Mouse (Mus musculus): ENCODE results near the gene Tmem256. TPM values are rescaled to one million over a fixed set of nuclear protein-coding genes. Genes with fewer than 3 reads are reported as not detected.

Gene Tmem256
- polyA plus RNA-seq, 1 experiment: 224 TPM

DNA sequence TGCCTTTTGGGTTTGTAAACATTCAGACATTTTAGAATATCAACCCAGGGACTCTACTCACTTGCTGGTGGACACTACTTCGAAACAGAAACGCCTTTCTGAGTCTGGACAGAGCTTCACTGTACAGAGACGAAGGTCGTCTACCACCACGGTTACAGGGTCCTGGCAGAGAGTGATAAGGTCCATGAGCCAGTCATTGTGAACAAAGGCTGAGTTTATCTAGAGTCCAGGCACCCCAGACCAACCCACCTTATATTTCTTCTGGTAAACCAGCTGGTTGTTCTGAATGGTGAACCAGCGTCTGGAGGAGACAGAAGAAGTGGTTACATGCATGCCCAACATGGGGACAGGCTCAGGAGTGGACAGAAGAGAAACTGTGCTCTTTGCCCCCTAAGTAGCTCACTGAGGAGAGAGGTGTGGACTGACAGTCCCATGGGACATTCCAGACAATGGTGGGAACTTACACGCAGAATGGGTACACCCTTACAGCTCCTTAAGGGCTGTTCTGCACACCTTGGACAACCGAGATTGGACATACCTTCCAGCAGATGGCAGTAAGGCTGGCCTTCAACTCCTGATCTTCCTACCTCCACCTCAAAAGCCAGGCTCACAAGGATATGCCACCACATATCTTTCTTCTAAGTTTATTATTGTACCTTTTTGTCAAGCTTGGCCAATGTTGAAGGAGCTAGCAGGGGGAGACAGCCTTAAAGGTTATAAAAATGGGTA, 48.8 kb downstream of the Tmem256 start:
- TF ChIP-seq CTCF (IDR thresholded peaks at IDR 0.05; ENCODE audit: borderline replicate concordance, control insufficient read depth, extremely low read depth, insufficient read depth, low read length, poor library complexity) (no peak), POLR2A (IDR thresholded peaks at IDR 0.05; ENCODE audit: control insufficient read depth, extremely low read depth, insufficient read depth, low read length, poor library complexity) (no peak)
- H3K36me3 ChIP-seq (ENCODE audit: control insufficient read depth, insufficient read depth, low read length): peaks cover 78% of the 10 kb centered on the region
- H3K27me3 ChIP-seq (ENCODE audit: control insufficient read depth, insufficient read depth, low read length): no peaks in the 10 kb centered on the region
- WGBS: 91% methylated on average over 8 of the region's 8 CpGs
- no peak for DNase-seq
- peaks cover 10% of the 10 kb centered on the region for H3K4me1 ChIP-seq (replicated peaks; ENCODE audit: control insufficient read depth, insufficient read depth, low read length)
- H3K4me3 ChIP-seq (ENCODE audit: control insufficient read depth, insufficient read depth, low read length): no peak overlapping the region
- H3K27ac ChIP-seq (ENCODE audit: control insufficient read depth, insufficient read depth, low read length): no peak overlapping the region

Other genes with a start within 250 kb of the Tmem256 start
- 3.4 and 4.2 TPM in 2 replicates for gene Atp1b2, start 232.6 kb upstream of the Tmem256 start, polyA plus RNA-seq (2012; rRNA removed)
- not detected in 2 replicates for gene Shbg, start 220.6 kb upstream of the Tmem256 start, polyA plus RNA-seq (2012; rRNA removed)
- 0.67 and 0.73 TPM in 2 replicates for gene Sat2, start 216.5 kb upstream of the Tmem256 start, polyA plus RNA-seq (2012; rRNA removed)
- 94.1 and 96.0 TPM in 2 replicates for gene Fxr2, start 205.5 kb upstream of the Tmem256 start, polyA plus RNA-seq (2012; rRNA removed)
- gene Sox15, start 183.2 kb upstream of the Tmem256 start, polyA plus RNA-seq (2012; rRNA removed): 0.24 and 0.52 TPM in 2 replicates
- 174 and 178 TPM in 2 replicates for gene Mpdu1, start 175.9 kb upstream of the Tmem256 start, polyA plus RNA-seq (2012; rRNA removed)
- gene Cd68, start 172.4 kb upstream of the Tmem256 start, polyA plus RNA-seq (2012; rRNA removed): 101 and 117 TPM in 2 replicates
- 669 and 722 TPM in 2 replicates for gene Eif4a1, start 166.1 kb upstream of the Tmem256 start, polyA plus RNA-seq (2012; rRNA removed)
- 83.3 and 89.1 TPM in 2 replicates for gene Senp3, start 156.4 kb upstream of the Tmem256 start, polyA plus RNA-seq (2012; rRNA removed)
- gene Tnfsf13, start 152.7 kb upstream of the Tmem256 start, polyA plus RNA-seq (2012; rRNA removed): 2.2 and 3.0 TPM in 2 replicates
- gene Tnfsf12, start 142.7 kb upstream of the Tmem256 start, polyA plus RNA-seq (2012; rRNA removed): 12.2 and 16.3 TPM in 2 replicates
- 2.7 and 3.4 TPM in 2 replicates for gene Tnfsfm13, start 142.4 kb upstream of the Tmem256 start, polyA plus RNA-seq (2012; rRNA removed)
- gene Polr2a, start 79.9 kb upstream of the Tmem256 start, polyA plus RNA-seq (2012; rRNA removed): 113 and 125 TPM in 2 replicates
- 0.08 and 0.29 TPM in 2 replicates for gene Slc35g3, start 76.5 kb upstream of the Tmem256 start, polyA plus RNA-seq (2012; rRNA removed)
- gene Zbtb4, start 72.6 kb upstream of the Tmem256 start, polyA plus RNA-seq (2012; rRNA removed): 32.2 and 35.6 TPM in 2 replicates
- gene Chrnb1, start 42.6 kb upstream of the Tmem256 start, polyA plus RNA-seq (2012; rRNA removed): 12.9 and 15.7 TPM in 2 replicates
- 1.7 and 2.4 TPM in 2 replicates for gene Fgf11, start 36.7 kb upstream of the Tmem256 start, polyA plus RNA-seq (2012; rRNA removed)
- 4.7 and 5.1 TPM in 2 replicates for gene Tmem102, start 32.9 kb upstream of the Tmem256 start, polyA plus RNA-seq (2012; rRNA removed)
- 0.05 TPM in 1 of 2 replicates, not detected in the other for gene Gm39566, start 23.2 kb upstream of the Tmem256 start, polyA plus RNA-seq (2012; rRNA removed)
- gene Spem2, start 20.0 kb upstream of the Tmem256 start, polyA plus RNA-seq (2012; rRNA removed): 0.22 TPM in 1 of 2 replicates, not detected in the other
- gene Spem1, start 16.3 kb upstream of the Tmem256 start, polyA plus RNA-seq (2012; rRNA removed): 0.20 and 0.61 TPM in 2 replicates
- 14.4 and 15.3 TPM in 2 replicates for gene Nlgn2, start 730 bp upstream of the Tmem256 start, polyA plus RNA-seq (2012; rRNA removed)
- gene Plscr3, start 7.9 kb downstream of the Tmem256 start, polyA plus RNA-seq (2012; rRNA removed): 132 and 142 TPM in 2 replicates
- 2.6 and 3.1 TPM in 2 replicates for gene Tnk1, start 20.2 kb downstream of the Tmem256 start, polyA plus RNA-seq (2012; rRNA removed)
- gene Tmem95, start 39.5 kb downstream of the Tmem256 start, polyA plus RNA-seq (2012; rRNA removed): not detected in 2 replicates
- 6.2 and 8.0 TPM in 2 replicates for gene Kctd11, start 42.9 kb downstream of the Tmem256 start, polyA plus RNA-seq (2012; rRNA removed)
- gene Acap1, start 57.0 kb downstream of the Tmem256 start, polyA plus RNA-seq (2012; rRNA removed): 405 and 462 TPM in 2 replicates
- gene 2810408A11Rik, start 62.5 kb downstream of the Tmem256 start, polyA plus RNA-seq (2012; rRNA removed): 7.1 and 10.2 TPM in 2 replicates
- 85.3 and 90.7 TPM in 2 replicates for gene Neurl4, start 62.6 kb downstream of the Tmem256 start, polyA plus RNA-seq (2012; rRNA removed)
- gene Gps2, start 75.4 kb downstream of the Tmem256 start, polyA plus RNA-seq (2012; rRNA removed): 236 and 272 TPM in 2 replicates
- gene Eif5a, start 83.4 kb downstream of the Tmem256 start, polyA plus RNA-seq (2012; rRNA removed): 618 and 719 TPM in 2 replicates
- gene Ybx2, start 97.3 kb downstream of the Tmem256 start, polyA plus RNA-seq (2012; rRNA removed): 20.0 and 49.6 TPM in 2 replicates
- 36.3 and 58.9 TPM in 2 replicates for gene Slc2a4, start 109.7 kb downstream of the Tmem256 start, polyA plus RNA-seq (2012; rRNA removed)
- gene Cldn7, start 126.3 kb downstream of the Tmem256 start, polyA plus RNA-seq (2012; rRNA removed): 6.0 and 6.5 TPM in 2 replicates
- 133 and 148 TPM in 2 replicates for gene Ctdnep1, start 142.6 kb downstream of the Tmem256 start, polyA plus RNA-seq (2012; rRNA removed)
- gene Elp5, start 144.0 kb downstream of the Tmem256 start, polyA plus RNA-seq (2012; rRNA removed): 69.4 and 75.3 TPM in 2 replicates
- gene Gabarap, start 152.6 kb downstream of the Tmem256 start, polyA plus RNA-seq (2012; rRNA removed): 270 and 395 TPM in 2 replicates
- gene Phf23, start 157.3 kb downstream of the Tmem256 start, polyA plus RNA-seq (2012; rRNA removed): 36.5 and 43.4 TPM in 2 replicates
- gene Dvl2, start 162.1 kb downstream of the Tmem256 start, polyA plus RNA-seq (2012; rRNA removed): 52.4 and 55.7 TPM in 2 replicates
- gene Acadvl, start 176.9 kb downstream of the Tmem256 start, polyA plus RNA-seq (2012; rRNA removed): 88.5 and 110 TPM in 2 replicates
- gene Dlg4, start 178.4 kb downstream of the Tmem256 start, polyA plus RNA-seq (2012; rRNA removed): 71.7 and 72.1 TPM in 2 replicates
- 1.3 TPM in 1 of 2 replicates, not detected in the other for gene Asgr1, start 215.6 kb downstream of the Tmem256 start, polyA plus RNA-seq (2012; rRNA removed)

Measured in thymus, adult 2 months (tissue).